In the genomic region with DNA sequence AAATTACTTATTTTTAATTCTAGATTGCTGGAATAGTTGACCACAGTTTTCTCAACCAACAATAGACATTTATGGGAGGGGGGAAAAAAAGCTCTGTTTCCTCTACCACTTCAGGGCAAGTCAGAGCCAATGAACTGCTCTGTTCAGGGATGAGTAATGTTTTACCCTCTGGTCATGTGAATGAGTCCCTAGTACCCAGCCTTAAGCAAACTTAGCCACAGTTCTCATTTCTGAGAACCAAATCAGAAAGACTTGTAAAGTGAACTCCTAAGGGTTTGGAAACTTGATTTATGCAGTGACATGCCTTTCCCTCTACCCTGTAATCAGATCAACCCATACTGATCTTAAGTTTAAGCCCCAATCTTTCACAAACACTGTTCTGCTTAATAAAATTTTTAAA, we compare ENCODE assay signal across 1 mouse cellular context.
TF ChIP-seq lines count a peak whose summit lies in the region.

No protein-coding gene starts in this region.

TF ChIP-seq in CH12.LX, 34 proteins besides CTCF, POLR2A, EP300 and RAD21 (continued from another document):
- TF ChIP-seq USF1 (IDR thresholded peaks at IDR 0.05; ENCODE audit: low read depth, low read length), result peak; percentile 72
- peak; percentile 91 for TF ChIP-seq JUN (IDR thresholded peaks at IDR 0.05; ENCODE audit: insufficient read depth, low read depth, low read length)
- TF ChIP-seq GABPA (IDR thresholded peaks at IDR 0.05; ENCODE audit: insufficient replicate concordance, low read depth, low read length), result no peak
- peak; percentile 84 for TF ChIP-seq MEF2A (IDR thresholded peaks at IDR 0.05; ENCODE audit: borderline replicate concordance, low read depth, low read length)
- TF ChIP-seq MAFK (IDR thresholded peaks at IDR 0.05; ENCODE audit: insufficient replicate concordance, low read length), result no peak
- TF ChIP-seq UBTF (IDR thresholded peaks at IDR 0.05; ENCODE audit: low read depth, low read length), result no peak
- peak; percentile 44; the same call in 1 of the 2 replicates for TF ChIP-seq ELF1 (IDR thresholded peaks at IDR 0.05; ENCODE audit: low read depth, low read length)
- TF ChIP-seq SIN3A (IDR thresholded peaks at IDR 0.05; ENCODE audit: low read length), result peak; percentile 94
- TF ChIP-seq USF2 (conservative IDR thresholded peaks at IDR 0.05; ENCODE audit: low read depth, low read length), result peak; percentile 70
- TF ChIP-seq SMC3 (IDR thresholded peaks at IDR 0.05; ENCODE audit: low read depth, low read length), result 0 out of 2 replicates have a peak, but pooled peaks have one; percentile 11
- TF ChIP-seq RCOR1 (conservative IDR thresholded peaks at IDR 0.05; ENCODE audit: low read depth, low read length), result no peak
- TF ChIP-seq CHD1 (IDR thresholded peaks at IDR 0.05; ENCODE audit: low read depth, low read length), result no peak
- TF ChIP-seq NELFE (IDR thresholded peaks at IDR 0.05; ENCODE audit: low read depth, low read length), result peak; percentile 79
- TF ChIP-seq CHD2 (IDR thresholded peaks at IDR 0.05; ENCODE audit: low read length), result no peak
- TF ChIP-seq KAT2A (IDR thresholded peaks at IDR 0.05; ENCODE audit: insufficient replicate concordance, low read length), result no peak
- TF ChIP-seq JUND (conservative IDR thresholded peaks at IDR 0.05; ENCODE audit: low read depth, low read length), result peak; percentile 88
- TF ChIP-seq NRF1 (IDR thresholded peaks at IDR 0.05; ENCODE audit: low read depth, low read length), result no peak
- TF ChIP-seq IRF4 (IDR thresholded peaks at IDR 0.05; ENCODE audit: low read depth, low read length), result peak; percentile 94
- peak; percentile 85 for TF ChIP-seq TCF12 (IDR thresholded peaks at IDR 0.05; ENCODE audit: low read depth, low read length)
- peak; percentile 66; the same call in 1 of the 2 replicates for TF ChIP-seq MXI1 (IDR thresholded peaks at IDR 0.05; ENCODE audit: low read depth, low read length)
TF ChIP-seq in CH12.LX: peak in this region for 22.
